ENCODE assay signal across 8 mouse cellular contexts in genomic region chr7:123124735-123125181, GRCm38 (mm10). TPM values are rescaled to one million over a fixed set of nuclear protein-coding genes. Genes with fewer than 3 reads are reported as not detected.
DNase-seq lines count a peak whose midpoint lies in the region; ATAC-seq and TF ChIP-seq lines count a peak whose summit lies in the region.

No protein-coding gene starts in this region.

- H3K79me2 ChIP-seq in myocyte (ENCODE audit: control insufficient read depth, insufficient read depth) = peaks cover 55% of the 10 kb centered on the region

- H3ac ChIP-seq in myocyte (ENCODE audit: control insufficient read depth, insufficient read length) = peak overlapping the region; percentile 70

- TF ChIP-seq POLR2A in myocyte (IDR thresholded peaks at IDR 0.05; ENCODE audit: insufficient read length, low read depth) = no peak

- H3K4me2 ChIP-seq in heart, embryonic 15.5 days = peak overlapping the region; percentile 68
- H3K4me2 ChIP-seq in myocyte (ENCODE audit: low read depth) = peak overlapping the region; percentile 92

- peaks cover 10% of the 10 kb centered on the region; the same call in 1 of the 2 replicates for H3K36me3 ChIP-seq in heart, embryonic 15.5 days
- H3K36me3 ChIP-seq in myocyte (ENCODE audit: control insufficient read depth, insufficient read depth) = peaks cover 11% of the 10 kb centered on the region

- H3K27me3 ChIP-seq in heart, embryonic 15.5 days = no peaks in the 10 kb centered on the region
- no peaks in the 10 kb centered on the region for H3K27me3 ChIP-seq in myocyte (ENCODE audit: control insufficient read depth, insufficient read depth, insufficient read length)

- peak overlapping the region; percentile 99 for H3K4me3 ChIP-seq in heart, embryonic 15.5 days
- peak overlapping the region; percentile 95 for H3K4me3 ChIP-seq in layer of hippocampus, adult 2 months
- peak overlapping the region; percentile 50 for H3K4me3 ChIP-seq in myocyte

- peak; percentile 23 for DNase-seq in embryo, embryonic 10 days (ENCODE audit: low spot score)
- no peak for DNase-seq in embryo, embryonic 9.5 days (ENCODE audit: extremely low spot score)
- DNase-seq in 416B (ENCODE audit: low read depth) = peak; percentile 44
- DNase-seq in cerebellum, adult 8-10 months = peak; percentile 20
- peak; percentile 44 to 65 for DNase-seq in layer of hippocampus, adult 2 months (ENCODE audit: low spot score in 2 of 2)
- no peak for DNase-seq in yolk sac, embryonic 10.5 days (ENCODE audit: low spot score)

- peaks cover 40% of the 10 kb centered on the region for H3K4me1 ChIP-seq in heart, embryonic 15.5 days (replicated peaks)

- under 1% methylated on average over 16 of the region's 16 CpGs for WGBS in heart, embryonic 15.5 days

- no peak for ATAC-seq in heart, embryonic 15.5 days (replicated peaks; ENCODE audit: insufficient number of reproducible peaks, insufficient read depth, low FRiP score, low read depth)

- peak overlapping the region; percentile 98 for H3K27ac ChIP-seq in heart, embryonic 15.5 days
- H3K27ac ChIP-seq in layer of hippocampus, adult 2 months = peak overlapping the region; percentile 97

- TF ChIP-seq CTCF in layer of hippocampus, adult 2 months (conservative IDR thresholded peaks at IDR 0.05) = no peak

- H3K9ac ChIP-seq in heart, embryonic 15.5 days = peak overlapping the region; percentile 100

- no peaks in the 10 kb centered on the region for H3K9me3 ChIP-seq in heart, embryonic 15.5 days (replicated peaks)

TF ChIP-seq in myocyte, 11 proteins besides CTCF, POLR2A, EP300 and RAD21:
- TF ChIP-seq USF1 (IDR thresholded peaks at IDR 0.05; ENCODE audit: low read depth) = no peak
- no peak for TF ChIP-seq POLR2AphosphoS2 (IDR thresholded peaks at IDR 0.05; ENCODE audit: insufficient read length, low read depth)

RNA-seq across cellular contexts. Expression of gene Tnrc6a, which starts 1.1 kb away (rescaled TPM):
- 25.9 and 36.1 TPM in 2 replicates for polyA plus RNA-seq in heart, embryonic 15.5 days (2015; fragmentation: Nextera tagmentation; extraction: Ambion mirVana)
- 10 to 100 TPM; 49.5 to 53.9 TPM for total RNA-seq in layer of hippocampus, adult 2 months (2021)
- 8.6 TPM for polyA plus RNA-seq in myocyte (2012; fragmentation: generic; extraction: Trizol)

Comparison
In these comparisons a context has a peak if more than half of its experiments do, and no peak if none do; other contexts are left out.
1. DNase-seq: peak in embryo, embryonic 10 days (single experiment), 416B (single experiment), cerebellum, adult 8-10 months (single experiment) and layer of hippocampus, adult 2 months (2 of 2); none in embryo, embryonic 9.5 days (single experiment) and yolk sac, embryonic 10.5 days (single experiment).
2. Peak in every context shown above with its lines, with median percentiles within 50 percentile points of each other: H3K4me3 ChIP-seq.